Mouse (Mus musculus) lung, postnatal 0 days (tissue): Measurements from ENCODE around the gene Lrrc52.

Experiments used
- CTCF ChIP-seq: IDR thresholded peaks from 2 replicates; pipeline ENCODE4 v1.5.1; 2016; ENCODE audit warnings: antibody characterized with exemption, mild to moderate bottlenecking
- EP300 ChIP-seq: IDR thresholded peaks from 2 replicates; pipeline ENCODE4 v1.6.1; 2016; ENCODE audit warnings: antibody characterized with exemption, mild to moderate bottlenecking, control low read depth

- TF ChIP-seq CTCF (no peak), EP300 (no peak)
Observed at GRCm38 (mm10) chr1:167422501-167423240, 43.9 kb downstream of the Lrrc52 start.
